In genomic region chr6:91531276-91531675, GRCm38 (mm10) we compare ENCODE assay signal across 25 mouse cellular contexts. TPM values are rescaled to one million over a fixed set of nuclear protein-coding genes. Genes with fewer than 3 reads are reported as not detected.
DNase-seq lines count a peak whose midpoint lies in the region; ATAC-seq lines count a peak whose summit lies in the region.
"Had no signal": no experiment of that assay in that cellular context is flagged by ENCODE, and none has a peak within 500 bp of the region (broad histone marks: within the 10 kb centered on the region; RNA-seq: fewer than 3 reads in every experiment).

No protein-coding gene starts in this region.

- H3K27me3 ChIP-seq in midbrain, embryonic 11.5 days (ENCODE audit: control insufficient read depth, insufficient read depth, low read length) = no peaks in the 10 kb centered on the region
- H3K27me3 ChIP-seq in midbrain, embryonic 10.5 days (ENCODE audit: low read depth, poor library complexity, severe bottlenecking) = no peaks in the 10 kb centered on the region
- H3K27me3 ChIP-seq in heart, embryonic 15.5 days = peaks cover 37% of the 10 kb centered on the region
- H3K27me3 ChIP-seq: forebrain, embryonic 12.5 days; limb, embryonic 13.5 days had no signal

- intact Hi-C loops in heart, postnatal 25 days (cut with DNase I) = no loop called here

- H3K36me3 ChIP-seq in midbrain, embryonic 11.5 days (ENCODE audit: control insufficient read depth, insufficient read depth, low read length) = no peaks in the 10 kb centered on the region
- H3K36me3 ChIP-seq in midbrain, embryonic 10.5 days = peaks cover 18% of the 10 kb centered on the region
- no peaks in the 10 kb centered on the region for H3K36me3 ChIP-seq in heart, embryonic 15.5 days

- H3K4me2 ChIP-seq in midbrain, embryonic 11.5 days = no peak overlapping the region
- no peak overlapping the region for H3K4me2 ChIP-seq in heart, embryonic 15.5 days
- H3K4me2 ChIP-seq: forebrain, embryonic 12.5 days; hindbrain, embryonic 14.5 days; limb, embryonic 13.5 days; liver, embryonic 11.5 days had no signal

- WGBS in midbrain, embryonic 11.5 days = 88% methylated on average over 6 of the region's 6 CpGs
- 90% methylated on average over 6 of the region's 6 CpGs for WGBS in midbrain, embryonic 10.5 days
- 47% methylated on average over 6 of the region's 6 CpGs for WGBS in heart, embryonic 15.5 days

- ATAC-seq in midbrain, embryonic 11.5 days (ENCODE audit: low FRiP score) = no peak
- 0 out of 2 replicates have a peak, but pooled peaks have one; percentile 32 for ATAC-seq in heart, embryonic 15.5 days (replicated peaks; ENCODE audit: insufficient number of reproducible peaks, insufficient read depth, low FRiP score, low read depth)
- ATAC-seq: activated CD4-positive, CD25-positive, alpha-beta regulatory T cell, adult 4 months; forebrain, postnatal 0 days; intestine, postnatal 0 days; midbrain, embryonic 16.5 days had no signal

- no peak overlapping the region for H3K27ac ChIP-seq in midbrain, embryonic 11.5 days (ENCODE audit: low read depth, low read length)
- no peak overlapping the region for H3K27ac ChIP-seq in midbrain, embryonic 10.5 days (replicated peaks)
- H3K27ac ChIP-seq in heart, embryonic 15.5 days = peak overlapping the region; percentile 56; the same call in 1 of the 2 replicates
- H3K27ac ChIP-seq: forebrain, embryonic 12.5 days; hindbrain, embryonic 14.5 days; limb, embryonic 13.5 days had no signal

- no peak overlapping the region for H3K9ac ChIP-seq in midbrain, embryonic 11.5 days (ENCODE audit: low read length)
- no peak overlapping the region for H3K9ac ChIP-seq in heart, embryonic 15.5 days
- H3K9ac ChIP-seq: forebrain, embryonic 12.5 days; forebrain, postnatal 0 days; hindbrain, embryonic 14.5 days; limb, embryonic 13.5 days had no signal

- no peak overlapping the region for H3K4me3 ChIP-seq in midbrain, embryonic 11.5 days (ENCODE audit: low read depth, low read length)
- no peak overlapping the region for H3K4me3 ChIP-seq in midbrain, embryonic 10.5 days
- no peak overlapping the region for H3K4me3 ChIP-seq in heart, embryonic 15.5 days
- H3K4me3 ChIP-seq: forebrain, embryonic 12.5 days; limb, embryonic 13.5 days had no signal

- H3K9me3 ChIP-seq in midbrain, embryonic 11.5 days (ENCODE audit: control insufficient read depth, low read length) = no peaks in the 10 kb centered on the region
- H3K9me3 ChIP-seq in midbrain, embryonic 10.5 days (replicated peaks) = no peaks in the 10 kb centered on the region
- H3K9me3 ChIP-seq in heart, embryonic 15.5 days (replicated peaks) = no peaks in the 10 kb centered on the region
- H3K9me3 ChIP-seq: forebrain, embryonic 12.5 days; limb, embryonic 13.5 days had no signal

- peak; percentile 63 to 77 for DNase-seq in heart, adult 18-20 months
- DNase-seq in heart, postnatal 25 days (ENCODE audit: low spot score) = no peak
- peak; percentile 65 for DNase-seq in midbrain, embryonic 11.5 days (ENCODE audit: low spot score, missing footprints)
- DNase-seq in midbrain, embryonic 10.5 days (ENCODE audit: low spot score) = no peak
- no peak for DNase-seq in frontal cortex, adult 2 months (ENCODE audit: extremely low spot score in 1 of 2, low spot score in 1 of 2)
- no peak for DNase-seq in layer of hippocampus, adult 9-11 months
- DNase-seq: adrenal gland, adult 2 months; adrenal gland, postnatal 36 days; B cell, adult 2 months; cerebellum, adult 2 months; cerebellum, postnatal 14 days; forebrain, postnatal 0 days; kidney, adult 9 months; kidney, postnatal 10 days; right cerebral cortex, adult 18-20 months; thymus, adult 2 months; thymus, postnatal 36 days had no signal

- peaks cover 3% of the 10 kb centered on the region; the same call in 1 of the 2 replicates for H3K4me1 ChIP-seq in midbrain, embryonic 11.5 days (ENCODE audit: control insufficient read depth, insufficient read depth, low read length)
- H3K4me1 ChIP-seq in midbrain, embryonic 10.5 days = peaks cover 6% of the 10 kb centered on the region; the same call in 1 of the 2 replicates
- H3K4me1 ChIP-seq in heart, embryonic 15.5 days (replicated peaks) = peaks cover 23% of the 10 kb centered on the region
- H3K4me1 ChIP-seq: forebrain, embryonic 12.5 days had no signal

RNA-seq across cellular contexts. Expression of gene Lsm3, which starts 15.5 kb away (rescaled TPM):
- 10 to 100 TPM; 52.7 to 68.0 TPM for total RNA-seq in heart, adult 18-20 months (2021)
- total RNA-seq in heart, postnatal 25 days (2021) = 10 to 100 TPM; 57.9 to 64.0 TPM
- polyA plus RNA-seq in midbrain, embryonic 11.5 days (2014; fragmentation: Nextera tagmentation; extraction: Ambion mirVana) = 285 and 305 TPM in 2 replicates
- 341 and 391 TPM in 2 replicates for polyA plus RNA-seq in midbrain, embryonic 10.5 days (2016; fragmentation: Nextera tagmentation; extraction: Ambion mirVana)
- 155 and 161 TPM in 2 replicates for polyA plus RNA-seq in heart, embryonic 15.5 days (2015; fragmentation: Nextera tagmentation; extraction: Ambion mirVana)
- polyA plus RNA-seq in frontal cortex, adult 2 months (2012; rRNA removed) = 66.3 and 69.3 TPM in 2 replicates

RNA-seq across cellular contexts. Expression of gene Xpc, which starts 15.6 kb away (rescaled TPM):
- total RNA-seq in heart, adult 18-20 months (2021) = 10 to 100 TPM; 10.0 TPM
- 10 to 100 TPM in 1 of 2 experiments, 1 to 10 TPM in 1; 8.4 to 10.1 TPM for total RNA-seq in heart, postnatal 25 days (2021)
- polyA plus RNA-seq in midbrain, embryonic 11.5 days (2014; fragmentation: Nextera tagmentation; extraction: Ambion mirVana) = 21.6 and 23.2 TPM in 2 replicates
- polyA plus RNA-seq in midbrain, embryonic 10.5 days (2016; fragmentation: Nextera tagmentation; extraction: Ambion mirVana) = 22.8 and 24.3 TPM in 2 replicates
- 10.5 and 13.1 TPM in 2 replicates for polyA plus RNA-seq in heart, embryonic 15.5 days (2015; fragmentation: Nextera tagmentation; extraction: Ambion mirVana)
- polyA plus RNA-seq in frontal cortex, adult 2 months (2012; rRNA removed) = 14.0 and 16.1 TPM in 2 replicates

RNA-seq across cellular contexts. Expression of gene Tmem43, which starts 57.8 kb away (rescaled TPM):
- total RNA-seq in heart, adult 18-20 months (2021) = 10 to 100 TPM; 24.5 to 25.7 TPM
- total RNA-seq in heart, postnatal 25 days (2021) = 10 to 100 TPM; 23.5 to 26.0 TPM
- polyA plus RNA-seq in midbrain, embryonic 11.5 days (2014; fragmentation: Nextera tagmentation; extraction: Ambion mirVana) = 66.3 and 68.9 TPM in 2 replicates
- polyA plus RNA-seq in midbrain, embryonic 10.5 days (2016; fragmentation: Nextera tagmentation; extraction: Ambion mirVana) = 72.0 and 74.8 TPM in 2 replicates
- polyA plus RNA-seq in heart, embryonic 15.5 days (2015; fragmentation: Nextera tagmentation; extraction: Ambion mirVana) = 24.8 and 33.4 TPM in 2 replicates
- 28.4 and 34.4 TPM in 2 replicates for polyA plus RNA-seq in frontal cortex, adult 2 months (2012; rRNA removed)

RNA-seq across cellular contexts. Expression of gene Chchd4, which starts 57.9 kb away (rescaled TPM):
- 10 to 100 TPM; 17.8 to 18.9 TPM for total RNA-seq in heart, adult 18-20 months (2021)
- total RNA-seq in heart, postnatal 25 days (2021) = 10 to 100 TPM; 15.3 to 15.7 TPM
- 25.3 and 26.7 TPM in 2 replicates for polyA plus RNA-seq in midbrain, embryonic 11.5 days (2014; fragmentation: Nextera tagmentation; extraction: Ambion mirVana)
- polyA plus RNA-seq in midbrain, embryonic 10.5 days (2016; fragmentation: Nextera tagmentation; extraction: Ambion mirVana) = 30.7 and 34.3 TPM in 2 replicates
- polyA plus RNA-seq in heart, embryonic 15.5 days (2015; fragmentation: Nextera tagmentation; extraction: Ambion mirVana) = 29.0 and 31.0 TPM in 2 replicates
- 17.4 and 19.3 TPM in 2 replicates for polyA plus RNA-seq in frontal cortex, adult 2 months (2012; rRNA removed)

Comparison
In these comparisons a context has a peak if more than half of its experiments do, and no peak if none do; other contexts are left out.
1. DNase-seq: peak in heart, adult 18-20 months (2 of 2) and midbrain, embryonic 11.5 days (single experiment); none in heart, postnatal 25 days (single experiment), midbrain, embryonic 10.5 days (single experiment), frontal cortex, adult 2 months (0 of 2) and layer of hippocampus, adult 9-11 months (single experiment).